Mouse (Mus musculus) CH12.LX (cell line): Measurements from ENCODE around the gene Spty2d1.

Experiments used
- CTCF ChIP-seq, 2 experiments: IDR thresholded peaks in 1 of 2; conservative IDR thresholded peaks in 1 of 2; 2 replicates each; pipeline ENCODE4 v1.5.1; 2011 to 2012; ENCODE audit warnings: low read depth in 2 of 2, low read length in 2 of 2, improper control_type of control experiment in 1 of 2, inconsistent platforms in 1 of 2, mild to moderate bottlenecking in 1 of 2, moderate library complexity in 1 of 2
- HCFC1 ChIP-seq: IDR thresholded peaks from 2 replicates; pipeline ENCODE4 v1.6.1; 2012; ENCODE audit warnings: low read depth, mild to moderate bottlenecking, inconsistent platforms, low read length, improper control_type of control experiment
- UBTF ChIP-seq: IDR thresholded peaks from 2 replicates; pipeline ENCODE4 v1.6.1; 2012; ENCODE audit warnings: low read depth, mild to moderate bottlenecking, inconsistent platforms, low read length, improper control_type of control experiment, moderate library complexity

DNA sequence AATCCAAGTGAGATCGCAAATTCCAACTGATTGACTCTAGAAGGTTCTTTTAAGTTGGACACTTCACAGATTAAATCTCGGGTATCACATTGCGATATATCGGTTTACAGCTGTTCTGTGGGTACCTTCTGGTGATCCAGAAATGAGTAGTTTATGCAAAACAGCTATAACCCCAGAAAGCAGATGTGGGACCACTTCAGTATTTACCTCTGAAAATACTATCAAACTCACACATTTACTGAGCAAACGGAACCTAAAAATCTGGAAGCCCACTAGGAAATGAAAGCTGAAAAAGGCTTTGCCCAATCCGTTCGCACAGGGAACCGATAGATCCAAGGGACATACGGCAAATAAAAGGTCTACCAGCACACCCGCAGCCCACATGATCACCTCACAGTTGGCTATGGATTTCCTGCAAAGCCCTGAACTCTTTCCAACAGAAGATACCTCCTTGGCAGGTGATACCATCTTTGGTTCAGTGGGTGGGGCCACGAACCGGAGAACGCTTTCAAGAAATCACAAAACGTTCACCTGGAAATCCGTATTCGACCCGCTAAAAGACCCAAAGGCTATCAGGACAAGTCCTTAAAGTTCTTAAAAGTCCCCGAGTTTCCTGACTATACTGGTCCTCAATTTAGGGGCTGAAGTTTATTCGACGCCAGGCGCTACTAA, 966 bp downstream of the Spty2d1 start:
- TF ChIP-seq CTCF (conservative IDR thresholded peaks at IDR 0.05 in 1 of 2, IDR thresholded peaks at IDR 0.05 in 1 of 2; ENCODE audit: low read depth in 2 of 2, low read length in 2 of 2): no peak
- TF ChIP-seq HCFC1: no peak
- TF ChIP-seq UBTF: no peak
